Mouse (Mus musculus) 3134 (cell line): ENCODE data around the gene Gusb.

Experiments
- DNase-seq: peaks from one replicate; pipeline ENCODE4 v3.0.0-alpha.2; 2011; ENCODE audit warnings: low spot score; ENCODE audit not compliant: insufficient read length; ENCODE audit errors: extremely low read depth

Gusb gene

DNA sequence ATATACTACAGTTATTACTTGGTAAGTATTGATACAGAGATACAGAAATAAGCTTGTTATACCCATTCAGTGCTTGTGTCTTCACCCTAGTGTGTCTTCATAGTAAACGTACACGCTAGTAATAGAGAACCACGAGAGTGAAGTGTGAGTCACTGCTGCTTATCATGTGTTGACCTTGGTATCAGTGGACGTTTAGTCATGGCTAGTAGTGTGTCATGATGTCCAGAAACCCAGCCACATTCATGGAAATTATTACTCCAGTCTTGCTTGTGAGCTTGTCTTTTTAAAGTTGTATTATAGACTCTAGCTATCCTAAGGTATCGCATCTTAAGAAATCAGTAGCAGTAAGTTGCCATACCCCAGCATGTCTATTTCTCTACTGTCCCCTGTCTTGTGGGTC is 24.2 kb downstream of the Gusb start:
- DNase-seq, result no peak

DNA sequence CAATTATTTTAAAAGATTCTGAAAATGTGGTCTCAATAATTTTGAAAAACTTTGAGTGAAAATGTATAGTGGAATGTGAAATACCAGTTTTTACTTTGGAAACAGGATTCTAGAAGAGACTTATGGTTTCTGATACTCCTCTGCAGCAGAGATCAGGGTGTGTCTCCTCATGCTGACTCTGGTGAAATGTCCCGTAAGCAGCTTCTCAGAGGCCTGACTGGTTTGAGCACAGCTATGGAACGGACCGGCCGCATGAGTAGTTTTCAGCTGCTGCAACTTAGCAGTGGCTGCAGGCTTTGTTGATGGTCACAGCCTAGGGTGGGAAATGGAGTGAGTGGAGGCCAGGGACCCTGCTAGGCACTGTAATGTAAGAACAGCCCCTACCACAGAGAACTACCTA is 25.1 kb downstream of the Gusb start:
- no peak for DNase-seq

DNA sequence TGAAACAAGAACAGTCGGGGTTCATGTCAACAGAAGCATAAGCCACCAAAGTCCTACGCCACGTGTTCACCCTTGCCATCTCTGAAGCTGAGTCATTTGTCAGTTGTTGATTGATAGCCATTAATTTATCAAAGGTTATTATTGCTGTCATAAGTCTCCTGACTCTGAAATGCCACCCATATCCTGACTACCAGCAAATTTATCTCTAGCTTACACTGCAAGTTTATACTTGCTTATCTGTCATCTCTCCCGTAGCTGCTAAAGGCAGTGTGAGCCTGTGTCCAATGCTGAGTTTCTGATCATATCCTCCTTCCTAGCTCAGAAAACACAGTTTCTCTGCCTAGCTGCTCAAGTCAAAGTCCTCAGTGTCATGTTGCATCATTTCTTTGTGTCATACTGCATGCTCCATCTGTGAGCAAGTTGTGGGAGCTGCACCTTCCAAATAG is 28.0 kb downstream of the Gusb start:
- DNase-seq, result no peak

DNA sequence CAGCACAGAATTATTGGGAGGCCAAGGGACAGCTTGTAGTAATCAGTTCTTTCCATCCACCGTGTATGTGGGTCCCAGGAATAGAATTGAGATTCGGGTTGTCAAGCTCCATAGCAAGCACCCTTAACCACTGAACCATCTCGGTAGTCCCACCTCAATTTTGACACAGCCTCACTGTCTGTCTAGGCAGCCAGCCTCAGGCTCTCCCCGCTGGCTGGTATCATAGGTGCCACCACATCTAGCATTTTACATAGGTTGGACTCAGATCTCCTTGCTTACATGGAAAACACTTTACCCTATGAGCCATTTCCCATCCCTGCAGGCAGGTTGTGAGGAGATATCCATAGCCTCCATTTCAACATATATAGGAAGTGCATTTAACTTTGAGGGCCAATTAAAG is 28.5 kb downstream of the Gusb start:
- no peak for DNase-seq

DNA sequence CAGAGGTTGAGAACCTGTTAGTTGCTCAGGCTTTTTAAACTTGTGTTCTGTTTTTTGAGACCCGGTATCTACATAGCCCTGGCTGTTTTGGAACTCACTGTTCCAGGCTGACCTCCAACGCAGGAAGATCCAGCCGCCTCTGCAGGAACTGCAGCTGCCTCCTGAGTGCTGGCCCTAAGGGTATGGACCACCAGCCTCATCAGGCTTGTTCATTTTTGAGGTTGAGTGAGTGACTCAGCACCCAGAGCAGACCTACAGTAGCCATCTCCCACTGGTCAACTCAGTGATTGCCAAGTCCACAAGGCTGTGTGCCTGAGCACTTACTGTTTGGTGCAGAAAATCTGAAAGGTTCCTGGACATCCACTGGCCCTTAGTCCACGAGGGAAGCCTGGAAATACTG is 31.4 kb downstream of the Gusb start:
- peak; percentile 22 for DNase-seq

DNA sequence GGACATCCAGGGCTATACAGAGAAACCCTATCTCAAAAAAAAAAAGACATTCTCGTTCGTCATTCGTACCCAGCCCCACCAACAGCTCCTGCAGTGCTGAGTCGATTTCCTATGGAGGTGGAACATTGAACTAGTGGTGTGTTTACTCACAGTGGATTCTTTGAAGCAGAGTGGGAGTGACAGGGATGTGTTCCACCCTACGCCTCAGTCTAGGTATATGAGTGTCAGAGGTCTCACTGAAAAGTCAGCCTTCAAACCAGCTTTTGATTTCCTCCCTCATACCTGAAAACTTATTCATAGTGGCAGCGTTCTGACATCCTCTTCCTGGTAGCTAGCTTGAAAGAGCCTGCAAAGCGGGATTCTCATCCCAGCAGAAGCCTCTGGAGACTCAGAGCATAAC is 34.4 kb downstream of the Gusb start:
- DNase-seq, result no peak

DNA sequence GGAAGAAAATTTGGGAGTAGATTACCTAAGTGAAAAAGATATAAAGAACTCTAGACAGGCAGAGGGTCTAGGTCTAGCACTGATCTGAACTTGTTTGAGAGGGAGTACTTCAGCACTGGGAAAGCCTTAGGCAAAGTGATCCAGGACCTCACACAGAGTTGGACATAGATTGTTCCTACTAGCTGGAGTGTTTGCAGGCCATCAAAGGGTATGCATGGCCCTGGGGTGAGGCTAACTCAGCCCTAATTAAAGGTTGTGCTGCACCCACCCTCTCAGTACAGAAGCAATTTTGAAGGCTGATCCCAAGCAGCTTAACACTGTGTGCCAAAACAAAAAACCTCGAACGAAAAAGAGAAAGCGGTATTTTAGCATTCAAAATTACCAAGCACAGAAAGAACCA is 36.4 kb downstream of the Gusb start:
- DNase-seq, result no peak

DNA sequence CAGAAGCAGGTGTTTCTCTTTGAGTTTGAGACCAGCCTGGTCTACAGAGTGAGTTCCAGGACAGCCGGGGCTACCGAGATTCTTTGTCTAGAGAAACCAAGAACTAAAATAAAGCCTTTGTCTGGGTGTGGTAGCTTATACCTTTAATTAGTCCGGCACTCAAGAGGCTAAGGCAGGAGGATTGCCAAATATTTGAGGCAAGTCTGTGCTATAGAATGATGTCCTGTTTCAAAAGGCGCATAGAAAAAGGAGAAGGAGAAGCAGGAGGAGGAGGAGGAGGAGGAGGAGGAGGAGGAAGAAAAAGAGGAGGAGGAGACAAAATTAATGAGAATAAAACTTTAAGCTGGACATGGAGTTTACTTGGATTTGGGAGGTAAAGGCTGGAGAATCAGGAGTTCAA is 39.6 kb downstream of the Gusb start:
- DNase-seq, result no peak

DNA sequence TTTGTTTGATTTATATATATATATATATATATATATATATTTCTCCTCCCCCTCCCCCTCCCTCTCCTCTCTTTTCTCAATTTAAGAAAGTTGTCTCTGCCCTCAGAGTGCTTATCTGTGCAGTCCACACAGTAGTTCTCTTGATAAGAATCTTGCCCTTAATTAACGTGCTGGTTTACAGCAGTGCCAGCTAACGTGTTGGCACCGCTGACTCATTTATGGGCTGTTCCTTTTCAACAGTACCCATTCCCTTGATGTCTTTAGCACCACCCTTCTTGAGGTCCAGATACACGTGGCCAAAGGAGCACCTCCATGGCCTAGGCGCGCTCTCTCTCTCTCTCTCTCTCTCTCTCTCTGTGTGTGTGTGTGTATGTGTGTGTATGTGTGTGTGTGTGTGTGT is 47.1 kb downstream of the Gusb start:
- DNase-seq, result peak; percentile 19

DNA sequence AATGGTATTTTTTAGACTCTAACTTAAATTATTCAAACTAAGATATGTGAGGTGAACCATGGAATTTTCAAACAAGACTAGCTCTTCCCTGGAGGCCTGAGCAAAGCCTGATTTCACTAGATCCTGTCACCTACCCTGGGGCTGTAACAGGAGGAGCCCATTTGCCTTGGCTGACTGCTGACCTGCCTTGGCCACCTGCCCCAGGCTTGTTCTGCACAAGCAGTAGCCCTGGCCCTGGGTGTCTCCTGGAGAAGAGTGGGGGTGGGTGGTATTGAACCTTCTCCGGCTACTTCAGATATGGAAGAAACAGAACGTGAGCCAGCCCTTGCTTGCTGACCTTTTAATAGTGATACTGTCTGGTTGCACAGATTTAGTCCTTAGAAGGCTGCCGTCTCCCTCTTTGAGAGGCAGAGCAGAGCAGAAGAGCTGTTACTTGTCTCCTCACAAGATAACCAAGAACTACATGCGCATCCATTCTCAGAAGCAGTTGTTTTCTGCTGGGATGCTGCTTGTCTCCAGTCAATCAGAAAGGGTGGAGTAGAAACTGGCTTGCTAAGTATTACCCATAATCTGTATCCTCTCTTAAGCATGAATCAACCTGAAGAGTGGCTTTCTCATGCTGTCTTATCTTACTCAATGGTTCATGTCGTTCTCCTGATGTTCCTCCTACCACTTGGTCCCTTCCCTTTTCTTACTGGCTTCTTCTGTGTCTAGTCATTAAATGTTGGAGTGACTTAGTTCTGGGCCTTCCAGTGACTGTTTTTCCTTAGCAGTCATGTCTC is 48.2 kb downstream of the Gusb start:
- DNase-seq, result no peak

DNA sequence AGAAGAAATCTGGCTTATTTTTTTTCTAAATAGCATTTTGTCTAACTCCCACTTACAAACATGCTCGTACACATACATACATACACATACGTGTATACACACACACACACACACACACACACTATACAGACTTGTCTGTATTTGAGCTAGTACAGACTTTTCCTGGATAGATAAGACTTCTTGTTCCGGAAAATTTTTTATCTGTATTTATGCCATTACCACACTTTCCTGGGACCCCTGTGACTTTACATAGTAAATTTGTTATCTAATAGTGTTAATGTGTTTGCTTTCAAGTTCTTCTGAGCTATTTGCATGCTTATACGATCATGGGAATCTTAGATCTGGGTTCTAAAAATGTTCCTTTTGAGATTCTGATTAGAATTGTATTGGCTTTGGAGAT is 50.7 kb downstream of the Gusb start:
- no peak for DNase-seq

DNA sequence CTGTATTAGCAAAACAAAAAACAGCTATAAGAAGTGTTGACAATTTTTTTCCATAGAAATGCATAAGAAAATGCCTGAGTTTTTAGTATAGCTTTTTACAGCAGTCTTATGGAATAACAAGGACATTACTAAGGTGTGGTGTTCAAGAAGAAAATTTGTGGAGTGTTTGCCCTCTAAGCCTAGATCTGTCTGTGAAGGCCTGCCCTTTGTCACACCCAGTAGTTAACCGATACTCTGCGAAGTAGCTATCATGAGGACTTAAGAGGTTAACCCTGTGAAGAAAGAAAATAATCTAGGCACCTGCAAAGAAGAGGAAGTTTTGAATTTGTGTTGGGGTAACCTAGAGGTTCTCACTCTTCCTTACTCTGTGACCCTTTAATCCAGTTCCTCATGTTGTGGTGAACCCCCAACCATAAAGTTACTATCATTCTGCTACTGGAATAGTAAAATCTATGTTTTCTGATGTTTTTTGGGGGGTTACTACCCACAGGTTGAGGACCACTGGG is 55.3 kb downstream of the Gusb start:
- no peak for DNase-seq

DNA sequence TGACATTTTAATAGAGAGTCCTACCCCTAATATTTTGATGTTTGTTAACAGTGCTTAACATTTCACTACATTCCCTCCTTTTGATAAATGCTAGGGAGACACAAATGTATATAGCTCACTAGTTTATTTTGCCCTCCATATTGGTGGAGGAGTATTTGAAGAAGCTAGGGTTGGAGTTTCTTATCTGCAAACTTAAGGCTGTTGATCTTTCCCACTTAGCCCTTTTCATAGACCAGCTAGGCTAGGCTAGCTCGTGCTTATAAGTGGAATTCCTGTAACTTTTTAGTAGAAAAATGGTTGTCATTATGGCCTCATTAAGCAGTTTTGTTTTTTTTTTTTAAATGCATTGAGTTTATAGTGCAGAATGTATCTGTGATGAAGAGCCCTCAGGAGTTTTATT is 59.4 kb downstream of the Gusb start:
- DNase-seq, result no peak

DNA sequence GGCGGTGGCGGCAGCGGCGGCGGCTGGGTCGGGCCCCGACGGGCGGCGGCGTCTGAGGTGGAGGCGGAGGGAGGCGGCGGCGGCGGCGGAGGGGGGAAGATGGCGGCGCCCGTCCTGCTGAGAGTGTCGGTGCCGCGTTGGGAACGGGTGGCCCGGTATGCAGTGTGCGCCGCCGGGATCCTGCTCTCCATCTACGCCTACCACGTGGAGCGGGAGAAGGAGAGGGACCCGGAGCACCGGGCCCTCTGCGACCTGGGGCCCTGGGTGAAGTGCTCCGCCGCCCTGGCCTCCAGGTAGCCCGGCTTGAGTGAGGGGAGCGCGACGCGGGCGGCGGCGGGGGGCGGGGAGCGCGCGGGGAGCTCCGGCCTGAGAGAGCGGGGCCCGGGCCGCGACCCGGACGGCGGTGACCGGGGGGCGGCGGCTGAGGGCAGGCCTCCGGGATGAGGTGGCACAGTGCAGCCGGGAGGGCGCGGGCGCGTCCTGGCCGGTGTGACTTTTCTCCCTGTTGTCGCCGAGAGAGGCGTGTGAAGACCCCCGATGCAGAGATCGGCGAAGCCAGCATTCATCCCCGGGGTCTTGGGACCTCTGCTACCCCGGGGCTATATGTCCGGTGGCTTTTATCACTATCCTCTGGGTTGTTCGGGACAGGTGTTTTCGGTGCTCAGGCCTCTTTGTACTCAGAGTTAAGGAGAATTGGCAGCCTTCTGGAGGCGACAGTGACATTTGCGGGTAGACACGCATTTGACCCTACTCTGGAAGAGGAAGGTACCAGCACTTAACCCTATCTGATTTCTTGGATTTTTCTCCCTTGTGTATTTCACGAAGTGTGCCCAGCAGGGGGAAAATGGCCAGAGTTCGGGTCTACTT is 60.5 kb downstream of the Gusb start:
- DNase-seq, result peak; percentile 36

DNA sequence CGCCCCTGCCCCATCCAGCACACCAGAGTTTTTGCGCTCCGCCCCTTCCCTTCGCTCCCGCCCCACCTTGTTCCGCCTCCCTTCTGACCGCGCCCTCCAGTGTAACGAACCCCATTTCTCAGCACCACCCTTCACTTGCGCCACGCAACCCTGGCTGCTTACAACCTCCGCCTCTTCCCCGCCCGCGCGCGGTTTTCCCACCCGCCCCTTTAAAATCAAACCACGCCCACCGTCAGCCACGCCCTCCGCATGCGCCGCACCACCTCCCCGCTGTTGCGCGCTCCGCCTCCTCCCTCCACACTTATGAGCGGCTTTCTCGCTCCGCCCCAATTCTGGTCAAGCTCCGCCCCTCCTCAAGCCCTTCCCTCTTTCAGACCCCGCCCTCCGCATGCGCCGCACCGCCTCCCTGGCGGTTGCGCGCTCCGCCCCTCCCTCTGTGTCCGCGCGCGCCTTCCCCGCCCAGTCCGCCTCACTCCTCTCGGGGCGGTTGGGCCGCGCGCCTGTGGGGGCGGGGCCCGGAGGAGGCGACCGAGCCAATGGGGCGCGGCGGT is 61.3 kb downstream of the Gusb start, which contains the start of gene Vkorc1l1:
Vkorc1l1 (plus strand) TSS at position 476 of the 551 bp plus-strand sequence.
- DNase-seq, result peak; percentile 100

DNA sequence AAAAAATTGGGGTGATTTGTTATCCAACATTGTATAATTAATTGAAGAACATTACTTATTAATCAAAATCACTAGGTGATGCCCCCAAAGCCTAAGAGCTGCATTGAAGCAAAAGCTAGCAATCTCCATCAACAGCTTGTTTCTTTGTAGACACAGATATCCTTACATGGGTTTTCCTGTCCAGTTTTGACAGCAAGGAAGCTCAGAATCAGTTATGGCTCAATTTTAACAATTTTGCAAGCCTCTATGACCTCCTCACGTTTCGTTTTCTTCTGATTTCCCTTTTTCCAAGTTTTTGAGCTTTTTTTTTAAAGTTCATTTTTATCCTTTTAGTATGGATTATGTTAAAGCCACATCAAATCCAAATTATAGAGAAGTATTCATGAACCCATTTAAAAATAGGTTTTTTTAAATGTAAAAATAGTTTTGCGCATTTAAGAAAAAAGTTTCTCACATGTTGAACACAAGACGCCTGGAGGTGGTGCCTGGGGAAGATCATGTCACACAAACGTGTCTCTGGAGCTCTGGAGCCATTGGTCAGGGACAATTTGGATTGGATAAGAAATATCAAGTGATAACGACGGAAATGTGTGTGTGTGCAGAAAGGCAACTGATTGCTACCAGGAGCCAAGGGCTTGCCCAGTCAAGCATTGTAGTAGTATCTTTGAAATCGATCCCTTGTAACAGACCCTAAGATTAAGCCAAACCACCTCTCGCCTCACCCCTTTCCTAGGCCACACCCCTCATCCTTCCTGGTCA is 61.9 kb downstream of the Gusb start:
- DNase-seq, result no peak

DNA sequence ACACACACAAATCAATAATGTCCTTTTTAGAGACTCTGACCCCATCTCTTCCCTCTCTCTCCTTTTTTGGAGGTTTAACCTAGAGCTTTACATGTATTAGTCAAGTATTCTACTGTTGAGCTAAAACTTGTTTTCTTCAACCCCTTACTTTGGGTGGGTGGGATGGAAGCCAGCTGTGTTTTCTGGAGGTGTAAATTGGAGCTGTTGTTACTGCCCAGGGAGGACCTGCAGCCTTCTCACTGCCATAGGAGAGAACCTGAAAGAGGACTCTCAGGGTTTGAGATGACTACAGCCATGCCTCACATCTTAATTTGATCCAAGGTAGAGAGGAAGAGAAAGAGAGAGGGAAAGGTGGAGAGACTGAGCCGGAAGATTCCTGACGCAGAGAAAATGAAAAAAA is 62.6 kb downstream of the Gusb start:
- no peak for DNase-seq
